ENCODE assay signal across 9 mouse cellular contexts in genomic region chr9:73968641-73969121, GRCm38 (mm10). TPM values are rescaled to one million over a fixed set of nuclear protein-coding genes. Genes with fewer than 3 reads are reported as not detected.
DNase-seq lines count a peak whose midpoint lies in the region; ATAC-seq lines count a peak whose summit lies in the region.
"Had no signal": no experiment of that assay in that cellular context is flagged by ENCODE, and none has a peak within 500 bp of the region (broad histone marks: within the 10 kb centered on the region; RNA-seq: fewer than 3 reads in every experiment).

Gene Unc13c, minus strand, starts transcription at chr9:73968966.

- H3K4me2 ChIP-seq in embryonic facial prominence, embryonic 14.5 days (ENCODE audit: low read depth, low read length) = peak within 1 kb of the TSS; percentile 57
- H3K4me2 ChIP-seq in midbrain, embryonic 14.5 days (ENCODE audit: low read length) = peak within 1 kb of the TSS; percentile 66

- 4% methylated on average over 17 of the region's 17 CpGs for WGBS in embryonic facial prominence, embryonic 14.5 days
- WGBS in midbrain, embryonic 14.5 days = 2% methylated on average over 17 of the region's 17 CpGs

- no peak within 1 kb of the TSS; the same call in 1 of the 2 replicates for H3K27ac ChIP-seq in embryonic facial prominence, embryonic 14.5 days (replicated peaks; ENCODE audit: low read depth, low read length)
- H3K27ac ChIP-seq in midbrain, embryonic 14.5 days (replicated peaks; ENCODE audit: low read depth, low read length) = peak within 1 kb of the TSS; percentile 63
- H3K27ac ChIP-seq: liver, embryonic 14.5 days had no signal

- H3K4me3 ChIP-seq in embryonic facial prominence, embryonic 14.5 days (ENCODE audit: low read depth, low read length) = peak within 1 kb of the TSS; percentile 32
- peak within 1 kb of the TSS; percentile 37 for H3K4me3 ChIP-seq in midbrain, embryonic 14.5 days (replicated peaks; ENCODE audit: low read depth, low read length)

- intact Hi-C loops in heart, postnatal 36 days (cut with DNase I) = no loop called here

- no peaks in the 10 kb centered on the region for H3K9me3 ChIP-seq in embryonic facial prominence, embryonic 14.5 days (ENCODE audit: control insufficient read depth, low read length)
- no peaks in the 10 kb centered on the region for H3K9me3 ChIP-seq in midbrain, embryonic 14.5 days (ENCODE audit: control insufficient read depth, low read length)

- H3K36me3 ChIP-seq in embryonic facial prominence, embryonic 14.5 days (ENCODE audit: control insufficient read depth, insufficient read depth, low read length) = no peaks in the 10 kb centered on the region
- H3K36me3 ChIP-seq in midbrain, embryonic 14.5 days (ENCODE audit: control insufficient read depth, insufficient read depth, low read length) = no peaks in the 10 kb centered on the region

- H3K9ac ChIP-seq in embryonic facial prominence, embryonic 14.5 days (ENCODE audit: low read depth, low read length) = peak within 1 kb of the TSS; percentile 41
- H3K9ac ChIP-seq in midbrain, embryonic 14.5 days (replicated peaks; ENCODE audit: low read length) = peak within 1 kb of the TSS; percentile 44
- H3K9ac ChIP-seq: liver, embryonic 14.5 days had no signal

- DNase-seq in ovary, postnatal 10 days (ENCODE audit: low spot score) = peak; percentile 2
- DNase-seq in ovary, adult 18-20 months (ENCODE audit: low spot score) = no peak
- DNase-seq in embryonic facial prominence, embryonic 14.5 days (ENCODE audit: low spot score) = peak; percentile 68
- peak; percentile 11 to 17 for DNase-seq in heart, postnatal 36 days
- DNase-seq in left cerebral cortex, adult 11 months (ENCODE audit: low spot score) = peak; percentile 14
- DNase-seq in midbrain, embryonic 14.5 days = peak; percentile 75
- peak; percentile 4 for DNase-seq in testis, postnatal 14 days (ENCODE audit: low spot score)

- H3K4me1 ChIP-seq in embryonic facial prominence, embryonic 14.5 days (ENCODE audit: control insufficient read depth, insufficient read depth, low read length) = 0 out of 2 replicates have a peak, but pooled peaks cover 6% of the 10 kb centered on the region
- peaks cover 7% of the 10 kb centered on the region; the same call in 1 of the 2 replicates for H3K4me1 ChIP-seq in midbrain, embryonic 14.5 days (ENCODE audit: control insufficient read depth, insufficient read depth, low read length)

- peaks cover 3% of the 10 kb centered on the region; the same call in 1 of the 2 replicates for H3K27me3 ChIP-seq in embryonic facial prominence, embryonic 14.5 days (replicated peaks; ENCODE audit: control insufficient read depth, insufficient read depth, low read length)
- no peaks in the 10 kb centered on the region; the same call in 1 of the 2 replicates for H3K27me3 ChIP-seq in midbrain, embryonic 14.5 days (ENCODE audit: control insufficient read depth, insufficient read depth, low read length)

- peak; percentile 69 for ATAC-seq in embryonic facial prominence, embryonic 14.5 days (ENCODE audit: low read depth)
- peak; percentile 64; the same call in 1 of the 2 replicates for ATAC-seq in midbrain, embryonic 14.5 days (ENCODE audit: low FRiP score, low TSS enrichment)
- no peak for ATAC-seq in granulocyte monocyte progenitor cell, adult 5-6 weeks (replicated peaks; ENCODE audit: poor library complexity, severe bottlenecking)

RNA-seq across cellular contexts. Expression of gene Unc13c, which starts in this region (rescaled TPM):
- polyA plus RNA-seq in embryonic facial prominence, embryonic 14.5 days (2014; fragmentation: Nextera tagmentation; extraction: Ambion mirVana) = 0.73 and 0.77 TPM in 2 replicates
- under 1 TPM; 0.24 to 0.28 TPM for total RNA-seq in heart, postnatal 36 days (2021)
- polyA plus RNA-seq in midbrain, embryonic 14.5 days (2014; fragmentation: Nextera tagmentation; extraction: Ambion mirVana) = 4.1 and 4.7 TPM in 2 replicates
- total RNA-seq in granulocyte monocyte progenitor cell, adult 5-6 weeks (2014; fragmentation: Nextera tagmentation) = not detected in 2 replicates
- total RNA-seq in granulocyte monocyte progenitor cell, adult 5-6 weeks (2017) = not detected in 2 replicates

Comparison
In these comparisons a context has a peak if more than half of its experiments do, and no peak if none do; other contexts are left out.
1. Peak in DNase-seq, ATAC-seq, H3K4me3 ChIP-seq, H3K9ac ChIP-seq and H3K4me2 ChIP-seq in embryonic facial prominence, embryonic 14.5 days; RNA of the gene not detected or under 1 TPM.
2. Peak in DNase-seq in heart, postnatal 36 days; RNA of the gene not detected or under 1 TPM.